Mouse (Mus musculus): ENCODE data around the gene Atrip. TPM values are rescaled to one million over a fixed set of nuclear protein-coding genes. Genes with fewer than 3 reads are reported as not detected.

The Atrip gene
- total RNA-seq, 4 experiments from 2014 or later, result 26.3 to 31.2 (median 28.3) TPM

- no peak for DNase-seq (ENCODE audit: low spot score in 2 of 2)
Observed at GRCm38 (mm10) chr9:109058006-109058765, 15.7 kb downstream of the Atrip start.

- DNase-seq (ENCODE audit: low spot score in 2 of 2), result no peak
Observed at GRCm38 (mm10) chr9:109057543-109057942, 16.4 kb downstream of the Atrip start.

GRCm38 (mm10) chr9:109056916-109057315 lies 17.0 kb downstream of the Atrip start:
- no peak for DNase-seq (ENCODE audit: low spot score in 2 of 2)

- DNase-seq (ENCODE audit: low spot score in 2 of 2), result no peak
Observed at GRCm38 (mm10) chr9:109056081-109056690, 17.7 kb downstream of the Atrip start.

GRCm38 (mm10) chr9:109055271-109056030 lies 18.5 kb downstream of the Atrip start:
- no peak for DNase-seq (ENCODE audit: low spot score in 2 of 2)

GRCm38 (mm10) chr9:109054712-109055111 lies 19.2 kb downstream of the Atrip start:
- DNase-seq (ENCODE audit: low spot score in 2 of 2), result peak; percentile 71 to 80

GRCm38 (mm10) chr9:109053851-109054250 lies 20.1 kb downstream of the Atrip start:
- no peak for DNase-seq (ENCODE audit: low spot score in 2 of 2)

- no peak for DNase-seq (ENCODE audit: low spot score in 2 of 2)
Observed at GRCm38 (mm10) chr9:109053366-109053765, 20.6 kb downstream of the Atrip start.

GRCm38 (mm10) chr9:109052490-109053260 lies 21.2 kb downstream of the Atrip start:
- no peak for DNase-seq (ENCODE audit: low spot score in 2 of 2)

- DNase-seq (ENCODE audit: low spot score in 2 of 2), result no peak
Observed at GRCm38 (mm10) chr9:109051651-109052489, 22.1 kb downstream of the Atrip start.

GRCm38 (mm10) chr9:109051011-109051501 lies 22.9 kb downstream of the Atrip start:
- DNase-seq (ENCODE audit: low spot score in 2 of 2), result no peak

GRCm38 (mm10) chr9:109050674-109050997 lies 23.3 kb downstream of the Atrip start:
- DNase-seq (ENCODE audit: low spot score in 2 of 2), result no peak

GRCm38 (mm10) chr9:109049996-109050673 lies 23.8 kb downstream of the Atrip start:
- DNase-seq (ENCODE audit: low spot score in 2 of 2), result no peak

- no peak for DNase-seq (ENCODE audit: low spot score in 2 of 2)
Observed at GRCm38 (mm10) chr9:109049316-109049715, 24.6 kb downstream of the Atrip start.

GRCm38 (mm10) chr9:109046306-109046705 lies 27.6 kb downstream of the Atrip start:
- no peak for DNase-seq (ENCODE audit: low spot score in 2 of 2)

GRCm38 (mm10) chr9:109041351-109041750 lies 32.6 kb downstream of the Atrip start:
- DNase-seq (ENCODE audit: low spot score in 2 of 2), result no peak

GRCm38 (mm10) chr9:109040906-109041305 lies 33.0 kb downstream of the Atrip start:
- DNase-seq (ENCODE audit: low spot score in 2 of 2), result no peak

- DNase-seq (ENCODE audit: low spot score in 2 of 2), result no peak
Observed at GRCm38 (mm10) chr9:109040216-109040615, 33.7 kb downstream of the Atrip start.

- DNase-seq (ENCODE audit: low spot score in 2 of 2), result no peak
Observed at GRCm38 (mm10) chr9:109039681-109040080, 34.2 kb downstream of the Atrip start.

- no peak for DNase-seq (ENCODE audit: low spot score in 2 of 2)
Observed at GRCm38 (mm10) chr9:109038901-109039364, 35.0 kb downstream of the Atrip start.

Data from layer of hippocampus, adult 8-10 months (tissue).